Mouse (Mus musculus): ENCODE results near the gene Arid4a.

DNA sequence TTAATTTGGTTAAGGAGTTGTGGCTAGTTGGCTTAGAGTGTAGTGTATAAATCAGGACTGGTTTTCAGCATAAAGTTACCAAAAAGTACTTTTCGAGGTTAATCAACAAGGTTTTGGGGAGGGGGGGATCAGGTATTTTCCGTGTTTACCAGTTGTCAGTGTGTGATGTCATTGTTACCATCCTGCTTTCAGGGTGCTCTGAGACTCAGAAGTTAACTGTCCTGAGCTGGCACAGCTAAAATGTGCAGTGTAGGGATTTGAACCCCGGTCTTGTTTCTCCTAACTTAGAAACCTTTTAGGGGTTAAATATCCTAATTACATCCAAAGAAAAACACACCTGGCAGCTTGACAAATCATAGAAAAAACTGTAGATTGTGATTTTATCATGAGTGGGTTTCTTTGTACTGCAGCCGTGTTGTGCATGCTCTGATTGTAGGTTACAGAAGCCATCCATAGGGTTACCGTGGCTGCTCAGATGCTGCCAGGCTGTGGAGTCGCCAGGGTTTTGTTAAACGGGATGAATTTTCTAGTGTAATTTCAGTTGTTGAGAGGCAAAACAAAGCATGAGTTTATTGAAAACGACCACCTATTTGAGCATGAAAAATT, 31.8 kb downstream of the Arid4a start:
- TF ChIP-seq CTCF (IDR thresholded peaks at IDR 0.05; ENCODE audit: insufficient read depth, low read depth, low read length) (no peak), POLR2A (IDR thresholded peaks at IDR 0.05; ENCODE audit: insufficient read depth, low read depth, low read length) (no peak)
